Comparison of ENCODE assay signal across 13 mouse cellular contexts in genomic region chr8:46291931-46292675, GRCm38 (mm10). TPM values are rescaled to one million over a fixed set of nuclear protein-coding genes. Genes with fewer than 3 reads are reported as not detected.
DNase-seq lines count a peak whose midpoint lies in the region; ATAC-seq and TF ChIP-seq lines count a peak whose summit lies in the region.
"Had no signal": no experiment of that assay in that cellular context is flagged by ENCODE, and none has a peak within 500 bp of the region (broad histone marks: within the 10 kb centered on the region; RNA-seq: fewer than 3 reads in every experiment).

No protein-coding gene starts in this region.

- 0 out of 2 replicates have a peak, but pooled peaks cover 2% of the 10 kb centered on the region for H3K4me1 ChIP-seq in hindbrain, embryonic 11.5 days (replicated peaks; ENCODE audit: control insufficient read depth, insufficient read depth, low read length)
- H3K4me1 ChIP-seq in hindbrain, embryonic 10.5 days (replicated peaks), result peaks cover 54% of the 10 kb centered on the region
- peaks cover 28% of the 10 kb centered on the region for H3K4me1 ChIP-seq in embryonic facial prominence, embryonic 13.5 days
- no peaks in the 10 kb centered on the region for H3K4me1 ChIP-seq in hindbrain, embryonic 14.5 days (replicated peaks; ENCODE audit: control insufficient read depth, insufficient read depth, low read length)
- H3K4me1 ChIP-seq in midbrain, postnatal 0 days (ENCODE audit: insufficient read depth, low read length), result peaks cover 4% of the 10 kb centered on the region

- no peak overlapping the region for H3K4me2 ChIP-seq in hindbrain, embryonic 11.5 days (replicated peaks; ENCODE audit: low read depth, low read length)
- H3K4me2 ChIP-seq in embryonic facial prominence, embryonic 13.5 days, result peak overlapping the region; percentile 37
- H3K4me2 ChIP-seq in hindbrain, embryonic 14.5 days (replicated peaks), result peak overlapping the region; percentile 31
- peak overlapping the region; percentile 45 for H3K4me2 ChIP-seq in midbrain, postnatal 0 days (ENCODE audit: low read depth, low read length, poor library complexity, severe bottlenecking)

- no peak for TF ChIP-seq CTCF in midbrain, postnatal 0 days (IDR thresholded peaks at IDR 0.05)

- H3K27ac ChIP-seq in hindbrain, embryonic 11.5 days (ENCODE audit: low read depth, low read length), result no peak overlapping the region
- no peak overlapping the region for H3K27ac ChIP-seq in hindbrain, embryonic 10.5 days
- no peak overlapping the region for H3K27ac ChIP-seq in embryonic facial prominence, embryonic 13.5 days
- H3K27ac ChIP-seq in hindbrain, embryonic 14.5 days, result no peak overlapping the region
- H3K27ac ChIP-seq in midbrain, postnatal 0 days (ENCODE audit: low read depth, low read length), result no peak overlapping the region

- no peaks in the 10 kb centered on the region for H3K9me3 ChIP-seq in hindbrain, embryonic 11.5 days (ENCODE audit: control insufficient read depth, low read length)
- H3K9me3 ChIP-seq in hindbrain, embryonic 10.5 days, result no peaks in the 10 kb centered on the region
- no peaks in the 10 kb centered on the region for H3K9me3 ChIP-seq in embryonic facial prominence, embryonic 13.5 days
- H3K9me3 ChIP-seq in hindbrain, embryonic 14.5 days (ENCODE audit: control insufficient read depth, low read length), result no peaks in the 10 kb centered on the region
- H3K9me3 ChIP-seq in midbrain, postnatal 0 days (ENCODE audit: low read length), result no peaks in the 10 kb centered on the region
- H3K9me3 ChIP-seq: G1E had no signal

- WGBS in hindbrain, embryonic 11.5 days, result 2% methylated on average over 33 of the region's 33 CpGs
- 1% methylated on average over 33 of the region's 33 CpGs for WGBS in hindbrain, embryonic 10.5 days
- WGBS in embryonic facial prominence, embryonic 13.5 days, result 3% methylated on average over 33 of the region's 33 CpGs
- WGBS in hindbrain, embryonic 14.5 days, result 3% methylated on average over 33 of the region's 33 CpGs
- WGBS in midbrain, postnatal 0 days, result 5% methylated on average over 33 of the region's 33 CpGs

- peaks cover 81% of the 10 kb centered on the region for H3K27me3 ChIP-seq in hindbrain, embryonic 11.5 days (ENCODE audit: control insufficient read depth, insufficient read depth, low read length)
- H3K27me3 ChIP-seq in hindbrain, embryonic 10.5 days (ENCODE audit: insufficient read depth, poor library complexity, severe bottlenecking), result peaks cover 100% of the 10 kb centered on the region
- peaks cover 95% of the 10 kb centered on the region for H3K27me3 ChIP-seq in embryonic facial prominence, embryonic 13.5 days
- H3K27me3 ChIP-seq in hindbrain, embryonic 14.5 days (ENCODE audit: control insufficient read depth, insufficient read depth, low read length), result peaks cover 95% of the 10 kb centered on the region
- peaks cover 74% of the 10 kb centered on the region for H3K27me3 ChIP-seq in midbrain, postnatal 0 days (ENCODE audit: insufficient read depth, low read length)

- ATAC-seq in hindbrain, embryonic 11.5 days (ENCODE audit: low FRiP score), result no peak
- no peak for ATAC-seq in embryonic facial prominence, embryonic 13.5 days (ENCODE audit: insufficient number of reproducible peaks, insufficient read depth, low FRiP score, low TSS enrichment, low read depth)
- ATAC-seq in hindbrain, embryonic 14.5 days (ENCODE audit: low FRiP score), result no peak
- ATAC-seq in midbrain, postnatal 0 days (ENCODE audit: low FRiP score), result no peak

- no peak overlapping the region for H3K4me3 ChIP-seq in hindbrain, embryonic 11.5 days (ENCODE audit: low read depth, low read length)
- H3K4me3 ChIP-seq in hindbrain, embryonic 10.5 days, result no peak overlapping the region
- H3K4me3 ChIP-seq in embryonic facial prominence, embryonic 13.5 days, result peak overlapping the region; percentile 22
- H3K4me3 ChIP-seq in hindbrain, embryonic 14.5 days (replicated peaks; ENCODE audit: low read length), result 0 out of 2 replicates have a peak overlapping the region, but pooled peaks have one; percentile 7
- peak overlapping the region; percentile 23 for H3K4me3 ChIP-seq in midbrain, postnatal 0 days (ENCODE audit: low read depth, low read length)

- no peaks in the 10 kb centered on the region for H3K36me3 ChIP-seq in hindbrain, embryonic 11.5 days (ENCODE audit: control insufficient read depth, insufficient read depth, low read length)
- no peaks in the 10 kb centered on the region for H3K36me3 ChIP-seq in hindbrain, embryonic 10.5 days
- H3K36me3 ChIP-seq in embryonic facial prominence, embryonic 13.5 days, result no peaks in the 10 kb centered on the region
- H3K36me3 ChIP-seq in hindbrain, embryonic 14.5 days (replicated peaks; ENCODE audit: control insufficient read depth, insufficient read depth), result no peaks in the 10 kb centered on the region
- no peaks in the 10 kb centered on the region for H3K36me3 ChIP-seq in midbrain, postnatal 0 days (ENCODE audit: insufficient read depth, low read length)
- H3K36me3 ChIP-seq: G1E had no signal

- H3K9ac ChIP-seq in hindbrain, embryonic 11.5 days (ENCODE audit: low read depth, low read length), result no peak overlapping the region
- no peak overlapping the region for H3K9ac ChIP-seq in embryonic facial prominence, embryonic 13.5 days
- H3K9ac ChIP-seq in hindbrain, embryonic 14.5 days, result no peak overlapping the region
- no peak overlapping the region for H3K9ac ChIP-seq in midbrain, postnatal 0 days (replicated peaks; ENCODE audit: low read length, poor library complexity, severe bottlenecking)

- DNase-seq in hindbrain, embryonic 11.5 days (ENCODE audit: low spot score), result peak; percentile 41
- DNase-seq in hindbrain, embryonic 10.5 days (ENCODE audit: low spot score), result no peak
- DNase-seq in hindbrain, embryonic 14.5 days (ENCODE audit: low spot score), result no peak
- DNase-seq in midbrain, postnatal 0 days (ENCODE audit: low spot score), result no peak
- DNase-seq in frontal cortex, postnatal 36 days (ENCODE audit: low spot score in 2 of 2), result no peak
- no peak for DNase-seq in adrenal gland, postnatal 25 days
- DNase-seq in lung, postnatal 10 days, result no peak

RNA-seq across cellular contexts. Expression of gene Helt, which starts 2.4 kb away (rescaled TPM):
- polyA plus RNA-seq in hindbrain, embryonic 11.5 days (2014; fragmentation: Nextera tagmentation; extraction: Ambion mirVana), result 0.60 and 1.1 TPM in 2 replicates
- polyA plus RNA-seq in hindbrain, embryonic 10.5 days (2016; fragmentation: Nextera tagmentation; extraction: Ambion mirVana), result 0.27 and 0.41 TPM in 2 replicates
- 0.48 TPM in 1 of 2 replicates, not detected in the other for polyA plus RNA-seq in embryonic facial prominence, embryonic 13.5 days (2015; fragmentation: Nextera tagmentation; extraction: Ambion mirVana)
- 0.48 TPM in 1 of 2 replicates, not detected in the other for polyA plus RNA-seq in hindbrain, embryonic 14.5 days (2014; fragmentation: Nextera tagmentation; extraction: Ambion mirVana)
- total RNA-seq in midbrain, postnatal 0 days (2014; rRNA removed), result 0.27 TPM in 1 of 2 replicates, not detected in the other
- 0.26 and 0.28 TPM in 2 replicates for polyA plus RNA-seq in midbrain, postnatal 0 days (2015; fragmentation: Nextera tagmentation; extraction: Ambion mirVana)
- not detected in 2 replicates for total RNA-seq in adrenal gland, postnatal 25 days (2021)
- total RNA-seq: layer of hippocampus, postnatal 14 days; megakaryocyte, adult 5-6 weeks had no signal
- polyA plus RNA-seq: G1E; gonadal fat pad, adult 2 months; small intestine, adult 2 months had no signal

Comparison
In these comparisons a context has a peak if more than half of its experiments do, and no peak if none do; other contexts are left out.
1. H3K4me3 ChIP-seq: peak in embryonic facial prominence, embryonic 13.5 days (single experiment), hindbrain, embryonic 14.5 days (single experiment) and midbrain, postnatal 0 days (single experiment); none in hindbrain, embryonic 11.5 days (single experiment) and hindbrain, embryonic 10.5 days (single experiment).